Mouse (Mus musculus) bone marrow macrophage, adult 2 months (primary cell): ENCODE measurements at regions not wholly inside any gene's neighbourhood (a gene's known extent, or its start where the extent isn't known, plus 50 kb on each side); places are given as distances from the start of the nearest gene placed in this dataset.

ENCODE experiments used
- CTCF ChIP-seq: IDR thresholded peaks from 2 replicates; pipeline ENCODE4 v1.5.1; 2012; ENCODE audit warnings: low read depth, mild to moderate bottlenecking, low read length, moderate library complexity
- POLR2A ChIP-seq: IDR thresholded peaks from 2 replicates; pipeline ENCODE4 v1.6.1; 2012; ENCODE audit warnings: mild to moderate bottlenecking, low read depth, low read length, borderline replicate concordance

DNA sequence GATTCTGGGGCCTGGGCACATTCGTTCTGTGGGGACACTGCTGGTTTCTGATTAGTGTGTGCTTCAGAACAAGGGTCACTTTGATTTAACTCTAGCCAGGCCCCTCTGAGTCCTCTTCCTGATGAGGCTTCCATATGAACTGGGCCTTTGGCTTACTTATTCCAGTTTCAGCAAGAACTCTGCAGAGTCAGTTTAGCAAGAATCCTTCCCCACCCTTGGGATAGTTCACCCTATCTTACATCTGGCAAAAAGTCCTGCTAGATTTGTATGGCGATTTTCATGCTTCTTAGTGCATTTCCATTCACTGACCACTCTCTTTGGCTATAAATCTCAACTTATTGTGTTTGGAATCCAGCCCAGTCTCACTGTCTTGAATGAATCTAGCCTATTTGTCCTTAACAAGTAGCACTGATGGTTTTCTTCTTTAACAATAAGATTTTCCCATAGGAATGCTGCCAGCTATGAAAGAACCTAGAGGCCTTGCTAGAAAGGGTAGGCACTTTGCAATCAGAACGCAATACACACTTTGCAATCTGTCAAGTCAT, 338.8 kb upstream of the Nox3 start:
- TF ChIP-seq POLR2A, result no peak
- no peak for TF ChIP-seq CTCF
